Mouse (Mus musculus) regulatory T cell (primary cell): Measurements from ENCODE around the gene Fbxl17.

Experiments
- in situ Hi-C: fragments of 300-600 bp; cut with MboI, MseI; formaldehyde crosslinking; loops from one replicate; pipeline ENCODE4 v1.15.1; 2025; ENCODE audit warnings: high pct_unique_total_duplicates

Gene Fbxl17

DNA sequence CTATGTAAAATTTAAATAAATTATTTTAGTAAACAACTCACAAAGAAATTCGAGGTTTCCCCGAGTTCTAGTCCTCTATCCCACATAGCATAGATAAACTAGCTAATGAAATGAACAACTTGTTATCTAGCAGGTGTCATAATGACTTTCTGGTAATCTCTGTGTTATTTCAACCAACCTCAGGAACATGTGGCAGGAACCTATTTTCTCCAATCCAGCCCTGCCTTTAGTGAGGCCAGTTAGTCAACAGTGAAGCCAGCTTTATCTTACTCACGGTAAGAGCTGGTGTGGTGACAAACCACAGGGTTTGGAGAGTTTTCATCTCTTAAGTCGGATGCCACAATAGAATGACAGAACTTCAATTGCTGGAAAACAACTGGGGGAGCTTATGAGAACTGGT lies 215.7 kb downstream of the Fbxl17 start:
- in situ Hi-C loops: no loop called here

DNA sequence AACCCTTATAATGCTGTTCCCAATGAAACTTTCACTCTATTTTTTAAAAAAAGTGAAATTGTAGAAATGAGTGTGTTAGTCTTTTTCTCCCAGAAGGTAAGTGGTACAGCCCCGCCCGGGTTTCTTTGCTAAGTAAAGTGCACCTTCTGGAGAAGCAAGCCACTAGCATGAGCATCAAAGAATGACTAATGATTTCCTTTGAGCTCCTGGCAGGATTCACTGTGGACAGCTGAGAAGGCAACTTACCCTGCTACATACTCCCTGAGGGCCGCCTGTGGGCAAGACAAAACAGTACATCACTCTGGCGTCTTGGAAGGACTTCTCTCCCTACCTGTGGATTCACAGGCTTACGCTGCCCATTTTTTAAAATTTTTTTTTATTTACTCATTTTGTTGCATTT lies 217.8 kb downstream of the Fbxl17 start:
- in situ Hi-C loops: no loop called here

DNA sequence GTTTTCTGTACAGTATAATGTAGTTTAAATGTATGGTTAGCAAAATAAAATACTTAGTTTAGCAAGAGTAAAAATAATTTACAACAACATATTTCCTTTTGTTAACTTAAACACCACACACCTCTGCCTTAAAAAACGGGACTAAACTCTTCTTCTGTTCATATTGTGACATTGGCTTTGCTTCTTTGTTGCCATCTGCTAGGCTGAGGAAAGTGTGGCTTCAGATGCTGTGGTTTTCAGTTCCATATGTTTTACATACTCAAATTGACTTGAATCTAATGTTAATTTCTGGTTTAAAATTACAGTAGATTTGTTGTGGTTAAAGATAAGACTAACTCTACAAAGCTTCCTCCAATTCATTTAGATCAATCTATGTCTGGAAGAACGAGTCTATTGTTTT lies 218.8 kb downstream of the Fbxl17 start:
- in situ Hi-C loops: no loop called here

DNA sequence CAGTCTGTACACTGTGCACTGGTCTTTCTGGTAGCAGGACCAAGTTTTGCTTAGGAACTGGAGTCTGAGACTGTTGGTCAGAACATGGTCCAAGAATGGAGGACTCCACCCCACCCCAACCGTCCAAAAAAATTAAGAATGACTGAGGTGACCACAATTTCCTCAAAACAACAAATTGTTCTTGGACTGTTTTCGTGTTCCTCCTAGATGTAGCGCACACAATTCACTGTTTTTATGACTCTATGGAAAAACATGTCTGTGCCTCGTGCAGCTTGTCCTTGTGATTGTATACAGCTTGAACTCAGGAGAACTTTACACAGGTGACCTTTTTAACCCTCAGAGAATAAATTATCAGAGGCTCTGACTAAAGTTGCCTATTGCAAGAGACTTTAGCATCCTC lies 220.7 kb downstream of the Fbxl17 start:
- in situ Hi-C loops: no loop called here

DNA sequence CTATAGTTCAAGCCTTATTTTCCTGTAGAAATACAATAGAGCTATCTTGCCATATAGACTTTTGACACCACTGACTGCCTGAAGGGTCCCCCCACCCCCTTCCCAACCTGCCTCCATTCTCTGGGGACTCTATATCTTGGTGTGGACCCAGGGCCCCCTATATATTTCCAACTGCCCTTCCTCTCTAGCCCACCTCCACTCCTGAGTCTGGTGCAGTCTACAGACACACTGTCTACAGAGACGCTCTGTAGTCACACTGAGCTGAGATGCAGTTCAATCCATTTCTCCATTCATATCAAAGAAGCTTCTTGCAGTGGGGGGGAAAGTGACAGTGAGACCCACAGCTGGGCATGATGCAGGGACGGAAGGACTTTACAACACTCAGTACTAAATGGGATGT lies 226.5 kb downstream of the Fbxl17 start:
- in situ Hi-C loops: no loop called here

DNA sequence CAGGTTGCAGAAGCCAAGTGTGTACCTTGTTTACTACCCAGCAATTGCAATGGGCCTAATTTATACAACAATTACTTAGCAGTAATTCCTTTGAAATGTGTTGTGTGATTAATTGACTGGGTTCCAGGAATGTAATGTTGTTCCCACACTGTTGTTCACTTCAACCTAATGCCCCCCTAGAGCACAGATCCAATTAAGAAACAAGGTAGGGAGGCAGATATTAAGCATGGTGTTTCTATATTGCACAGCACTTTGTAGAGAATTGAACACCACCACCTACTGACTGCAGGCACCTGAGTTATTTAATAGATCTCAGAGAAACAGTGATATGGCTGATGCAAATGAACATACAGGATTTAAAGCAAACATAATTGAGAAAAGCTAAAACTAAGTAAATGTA lies 226.9 kb downstream of the Fbxl17 start:
- in situ Hi-C loops: no loop called here

DNA sequence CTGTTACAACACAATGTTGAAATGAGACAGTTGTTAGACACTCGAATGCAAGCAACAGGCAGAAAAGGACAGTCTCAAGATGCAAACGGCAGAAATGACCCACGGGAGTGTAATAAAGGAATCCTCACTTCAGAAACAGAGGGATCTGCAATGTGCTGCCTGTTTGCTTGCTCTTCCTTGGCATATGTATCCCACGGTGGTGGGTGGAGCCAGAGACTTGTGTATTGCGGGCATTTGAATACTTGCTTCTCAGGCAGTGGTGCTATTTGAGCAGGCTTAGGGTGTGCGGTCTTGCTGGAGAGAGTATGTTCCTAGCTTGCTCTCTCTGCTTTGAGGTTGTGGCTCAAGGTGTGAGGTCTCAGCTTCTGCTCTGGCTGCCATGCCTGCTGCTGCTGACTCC lies 228.8 kb downstream of the Fbxl17 start:
- in situ Hi-C loops: no loop called here

DNA sequence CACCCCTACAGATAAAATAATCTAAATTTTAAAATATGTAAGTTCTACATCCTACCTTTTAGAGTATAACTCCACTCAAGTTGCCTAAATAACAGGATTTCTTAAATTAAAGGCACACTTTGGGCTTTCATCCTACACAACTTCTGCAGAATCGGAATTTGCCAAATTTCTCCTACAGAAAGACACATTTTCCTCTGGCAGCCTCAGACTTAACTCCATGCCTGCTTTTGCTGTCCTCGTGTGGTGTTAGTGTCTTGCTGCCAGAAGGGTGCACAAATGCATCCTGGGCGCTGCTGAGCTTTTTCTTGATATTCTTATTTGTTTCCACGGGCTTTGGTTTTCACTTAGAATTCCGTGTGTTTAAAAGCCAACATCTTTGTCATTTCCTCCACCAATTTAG lies 229.3 kb downstream of the Fbxl17 start:
- in situ Hi-C loops: no loop called here

DNA sequence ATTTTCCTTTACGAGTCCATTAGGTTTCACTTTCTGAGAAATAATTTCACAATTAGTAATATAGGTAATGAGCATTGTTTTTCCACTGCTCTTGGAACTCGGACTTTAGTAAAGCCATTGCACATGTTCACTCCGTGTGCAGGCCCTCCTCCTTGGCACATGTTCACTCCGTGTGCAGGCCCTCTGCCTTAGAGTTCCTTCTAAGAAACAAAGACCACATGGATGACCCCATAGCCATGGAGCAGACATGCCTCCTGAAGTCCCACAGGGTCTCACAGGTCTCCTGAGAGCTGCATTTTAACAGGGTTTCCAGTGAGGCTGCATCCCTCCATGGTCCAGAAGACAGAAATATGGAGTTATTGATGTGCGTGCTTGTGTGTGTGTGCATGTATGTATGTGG lies 237.1 kb downstream of the Fbxl17 start:
- in situ Hi-C loops: no loop called here

DNA sequence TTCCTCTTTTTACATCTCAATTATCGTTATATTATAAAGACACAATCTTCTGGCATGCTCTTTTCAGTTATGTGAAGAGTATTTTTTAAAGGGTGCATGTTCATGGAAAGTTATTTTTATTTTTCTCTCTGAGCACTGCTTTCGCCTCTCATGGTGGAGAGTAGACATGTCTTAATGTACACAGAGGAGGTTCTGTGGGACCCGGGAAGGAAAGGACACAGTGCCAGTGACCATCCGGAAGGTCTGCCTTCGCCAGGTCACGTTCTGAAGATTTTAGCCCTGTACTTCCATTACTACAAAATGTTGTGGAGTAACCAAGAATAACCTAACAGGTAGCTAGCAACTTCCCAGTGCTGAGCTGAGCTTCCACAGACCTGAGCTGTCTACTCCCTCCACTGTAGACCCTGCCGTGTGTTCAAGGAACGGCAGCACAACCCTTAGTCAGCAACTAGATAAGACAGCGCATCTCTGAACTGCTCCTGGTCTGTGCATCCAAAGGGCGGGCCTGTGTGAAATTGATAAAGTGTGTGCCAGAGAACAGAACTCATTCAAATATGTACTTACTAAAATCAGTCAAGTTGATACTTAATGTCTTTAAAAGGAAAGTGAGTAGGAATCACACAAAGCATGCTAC lies 238.2 kb downstream of the Fbxl17 start:
- in situ Hi-C loops: no loop called here

DNA sequence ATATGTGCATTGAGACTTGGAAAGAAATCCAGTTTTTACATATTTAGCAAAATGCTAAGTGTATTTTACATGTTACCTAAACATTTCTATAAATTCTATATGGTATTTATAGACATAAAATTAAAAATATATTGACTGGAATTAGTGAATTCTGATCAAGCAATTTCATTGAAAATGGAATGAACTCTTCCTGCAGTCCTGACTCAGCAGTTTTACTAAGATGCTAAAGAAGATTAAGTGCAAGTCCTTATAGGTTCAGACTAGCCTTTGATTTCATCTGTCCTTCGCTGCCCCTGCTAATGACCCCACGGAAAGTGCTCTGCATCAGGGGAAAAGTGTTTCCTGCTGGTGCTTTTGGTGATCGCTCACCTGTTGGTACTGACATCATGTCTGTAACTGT lies 240.7 kb downstream of the Fbxl17 start:
- in situ Hi-C loops: no loop called here

DNA sequence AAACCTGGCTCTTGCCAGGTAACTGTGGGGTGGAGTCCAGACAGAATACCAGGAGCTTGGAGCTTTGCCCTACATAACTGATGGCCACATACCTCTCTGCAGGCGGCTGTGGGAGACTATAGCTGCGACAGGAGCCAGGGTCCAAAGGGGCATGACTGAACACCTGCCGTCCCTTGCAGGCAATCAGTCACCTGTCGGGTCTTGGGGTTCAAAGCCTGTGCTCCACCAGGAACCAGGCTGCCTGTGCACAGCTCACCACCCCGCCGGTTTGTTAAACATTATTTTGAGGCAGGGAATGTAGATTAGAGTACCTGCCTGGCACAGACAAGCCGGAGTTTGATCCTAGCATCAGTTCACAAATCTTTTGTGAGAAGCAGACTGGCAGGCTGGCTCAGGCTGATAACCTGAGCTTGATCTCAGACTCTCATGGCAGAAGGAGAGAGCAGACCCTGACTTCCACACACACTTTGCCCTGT lies 253.6 kb downstream of the Fbxl17 start:
- in situ Hi-C loops: no loop called here

DNA sequence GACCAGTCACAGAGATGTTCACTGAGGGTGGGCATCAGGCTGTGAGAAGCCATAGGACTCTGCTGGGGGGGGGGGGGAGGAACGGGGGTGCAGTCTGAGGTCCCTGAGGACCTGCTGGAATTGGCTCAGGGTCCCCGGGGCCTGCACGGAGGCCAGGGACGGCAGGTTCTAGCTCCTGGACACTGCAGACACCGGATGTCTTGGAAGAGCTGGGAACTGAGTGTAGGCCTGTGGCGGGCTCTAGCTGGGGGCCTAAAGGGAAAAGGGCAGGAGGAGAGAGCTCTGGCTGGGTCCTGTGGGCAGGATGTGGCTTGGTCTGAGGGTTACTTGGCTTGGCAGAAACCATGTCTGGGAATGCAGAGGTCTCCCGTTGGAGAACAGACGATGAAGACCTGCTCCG lies 254.3 kb downstream of the Fbxl17 start:
- in situ Hi-C loops: no loop called here

DNA sequence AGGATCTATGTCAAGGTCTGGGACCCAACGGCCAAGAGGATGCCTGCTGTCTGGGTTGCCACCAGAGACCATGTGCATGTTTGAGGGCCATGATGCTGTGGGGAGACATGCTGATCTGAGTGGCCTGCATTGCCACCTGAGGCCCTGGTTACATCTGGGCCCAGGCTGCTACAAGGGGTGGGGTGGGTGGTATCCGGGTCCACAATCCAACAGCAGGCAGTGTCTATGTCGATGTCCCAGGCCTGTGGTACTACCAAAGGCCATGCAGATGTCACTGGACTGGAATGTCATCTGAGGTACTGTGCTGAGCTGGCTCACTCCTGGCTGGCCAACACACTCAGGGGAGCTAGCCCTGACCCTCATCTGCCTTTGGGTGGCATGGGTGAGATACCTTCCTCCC lies 257.1 kb downstream of the Fbxl17 start:
- in situ Hi-C loops: no loop called here

DNA sequence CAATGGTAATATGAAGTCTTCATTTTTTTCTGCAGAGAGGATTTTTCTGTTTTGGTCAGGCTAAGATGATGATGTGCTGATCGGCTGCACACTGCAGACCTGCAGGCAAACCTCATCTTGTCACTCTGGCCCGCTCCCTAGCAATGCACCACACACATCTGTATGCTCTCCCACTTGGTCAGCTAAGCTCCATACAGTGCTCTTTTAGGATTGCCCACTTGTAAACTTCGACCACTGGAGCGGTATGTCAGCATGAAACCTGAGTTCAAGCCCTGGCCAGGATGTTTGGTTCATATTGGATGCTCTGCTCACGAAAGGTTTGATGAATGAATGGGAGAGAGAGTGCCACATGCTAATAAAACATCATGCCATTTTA lies 259.1 kb downstream of the Fbxl17 start:
- in situ Hi-C loops: no loop called here

DNA sequence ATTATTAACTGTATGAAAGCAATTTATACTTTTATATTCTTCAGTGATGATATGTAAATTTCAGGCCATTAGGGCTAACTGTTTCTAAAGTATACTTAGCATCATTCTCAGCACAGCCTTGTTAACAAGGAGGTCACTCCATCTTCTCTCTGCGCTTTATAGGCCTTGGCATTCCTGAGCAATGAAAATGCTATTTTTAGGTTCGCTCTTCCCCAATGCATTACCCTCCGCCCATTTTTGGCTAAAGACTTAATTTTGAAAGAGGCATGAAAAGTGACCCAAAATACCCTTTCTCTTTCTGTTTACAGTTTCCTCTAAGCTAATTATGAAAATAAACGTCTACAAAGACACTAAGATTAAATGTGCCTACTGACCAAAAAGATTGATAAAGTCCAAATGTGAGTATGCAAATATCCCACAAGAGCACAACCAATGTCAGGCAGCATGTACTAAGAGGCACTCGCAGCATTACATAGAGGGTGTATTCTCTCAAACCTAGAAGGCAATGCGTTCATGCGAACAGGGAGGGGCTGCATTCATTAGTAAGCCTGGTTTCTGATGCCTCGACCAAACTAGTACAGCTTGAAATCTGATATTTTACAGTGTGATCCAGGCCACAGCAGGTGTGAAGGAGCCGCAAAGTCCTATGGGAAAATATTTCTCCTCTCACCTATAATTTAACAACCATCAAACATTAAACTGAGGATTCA lies 259.6 kb downstream of the Fbxl17 start:
- in situ Hi-C loops: no loop called here

DNA sequence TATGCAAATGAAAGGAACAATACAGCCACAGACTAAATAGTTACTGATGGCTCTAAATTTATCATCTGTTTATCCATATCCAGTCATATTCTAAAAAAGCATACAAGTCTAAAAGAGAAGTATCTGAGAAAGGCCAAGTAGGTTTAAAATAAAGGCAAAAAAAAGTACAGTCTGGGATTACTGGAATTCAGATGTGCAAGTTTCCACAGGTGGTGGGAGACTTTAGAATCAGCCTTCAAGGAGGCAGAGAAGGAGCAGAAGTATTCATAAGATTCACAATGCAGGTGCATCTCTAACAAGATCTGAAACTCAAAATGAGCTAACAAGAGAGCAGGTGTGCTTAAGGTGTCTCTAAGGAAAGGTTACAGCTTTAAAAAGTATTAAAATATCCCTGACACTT lies 263.0 kb downstream of the Fbxl17 start:
- in situ Hi-C loops: no loop called here

DNA sequence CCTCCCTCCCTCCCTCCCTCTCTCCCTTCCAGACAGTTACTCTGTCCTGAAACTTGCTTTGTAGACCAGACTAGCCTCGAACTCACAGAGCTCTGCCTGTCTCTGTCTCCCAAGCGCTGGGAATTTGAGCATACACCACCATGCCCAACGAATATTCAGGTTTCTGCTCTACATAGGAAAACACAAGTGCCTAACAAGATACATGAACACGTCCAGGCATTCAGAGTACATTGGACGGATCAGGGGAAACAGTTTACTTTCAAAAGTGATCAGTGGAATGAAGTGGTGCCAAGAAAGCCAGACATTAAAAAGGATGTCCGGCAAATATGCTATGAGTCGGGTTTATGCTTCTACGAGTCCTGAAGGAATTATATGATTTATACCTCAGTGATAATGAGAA lies 263.6 kb downstream of the Fbxl17 start:
- in situ Hi-C loops: no loop called here

DNA sequence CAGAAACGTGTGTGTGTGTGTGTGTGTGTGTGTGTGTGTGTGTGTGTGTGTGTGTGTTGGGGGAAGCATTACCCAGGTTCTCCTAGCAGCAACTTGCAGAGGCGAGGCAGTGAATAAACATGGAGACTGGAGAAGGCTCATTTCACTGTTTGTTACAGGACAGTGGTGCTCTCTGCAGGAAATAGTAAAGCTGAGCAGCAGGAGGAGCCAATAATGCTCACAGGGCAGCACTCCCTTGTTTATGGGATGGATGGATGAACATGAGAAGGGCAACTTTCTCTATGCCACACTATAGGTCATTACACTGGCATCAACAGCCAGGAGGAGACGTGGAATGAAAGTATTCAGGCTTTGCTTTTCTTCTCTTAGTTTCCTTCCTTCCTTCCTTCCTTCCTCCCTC lies 264.0 kb downstream of the Fbxl17 start:
- in situ Hi-C loops: no loop called here

DNA sequence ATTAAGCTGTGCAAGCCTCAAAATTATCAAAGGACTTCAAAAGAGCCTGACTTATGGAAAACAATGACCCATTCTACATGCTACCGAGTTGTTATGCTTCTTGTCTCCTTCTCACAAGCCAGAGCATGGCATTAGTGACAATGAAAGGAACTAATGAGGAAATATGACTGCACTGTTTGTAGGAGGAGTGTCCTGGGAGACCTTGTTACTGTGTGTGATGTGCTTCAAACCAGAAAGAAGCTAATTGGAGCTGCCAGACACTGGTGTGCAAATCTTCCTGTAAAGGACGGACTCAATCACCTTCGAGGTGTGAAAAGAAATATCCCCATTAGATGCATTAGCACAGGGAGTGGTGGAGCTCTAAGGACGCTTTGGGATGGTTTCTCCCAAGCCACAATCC lies 270.7 kb downstream of the Fbxl17 start:
- in situ Hi-C loops: no loop called here

DNA sequence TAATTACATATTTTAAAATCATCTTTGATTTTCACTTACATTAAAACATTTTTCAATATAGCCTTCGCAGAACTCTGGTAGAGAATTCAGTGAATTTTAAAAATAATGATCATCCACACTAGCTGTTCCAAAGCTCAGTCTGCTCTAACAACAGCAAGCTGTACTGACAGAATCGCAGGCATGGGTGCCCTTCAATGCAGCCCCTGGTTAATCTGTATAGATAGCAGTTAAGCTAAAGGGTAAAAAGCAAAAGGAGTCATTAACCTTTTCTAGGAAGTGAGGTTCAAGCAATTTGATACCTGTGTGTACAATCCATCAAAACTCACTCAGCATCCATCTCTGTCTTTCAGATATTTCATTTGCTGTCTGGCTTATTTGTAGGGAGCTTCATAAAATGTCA lies 273.4 kb downstream of the Fbxl17 start:
- in situ Hi-C loops: no loop called here

DNA sequence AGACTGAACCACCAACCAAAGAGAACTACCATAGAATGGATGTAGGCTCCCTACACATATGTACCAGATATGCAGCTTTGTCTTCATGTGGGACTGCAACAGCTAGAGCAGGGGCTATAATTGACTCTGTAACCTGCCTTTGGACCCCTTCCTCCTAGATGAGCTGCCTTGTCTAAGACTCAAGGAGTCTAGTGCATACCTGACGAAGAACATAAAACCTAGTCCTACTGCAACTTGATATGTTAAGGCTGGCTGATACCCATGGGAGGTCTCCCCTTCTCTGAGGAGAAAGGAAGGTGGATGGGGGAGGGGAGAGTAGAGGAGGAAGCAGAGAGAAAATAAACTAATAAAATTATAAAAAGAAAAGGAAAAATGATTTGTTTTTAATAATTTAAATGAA lies 273.9 kb downstream of the Fbxl17 start:
- in situ Hi-C loops: no loop called here

DNA sequence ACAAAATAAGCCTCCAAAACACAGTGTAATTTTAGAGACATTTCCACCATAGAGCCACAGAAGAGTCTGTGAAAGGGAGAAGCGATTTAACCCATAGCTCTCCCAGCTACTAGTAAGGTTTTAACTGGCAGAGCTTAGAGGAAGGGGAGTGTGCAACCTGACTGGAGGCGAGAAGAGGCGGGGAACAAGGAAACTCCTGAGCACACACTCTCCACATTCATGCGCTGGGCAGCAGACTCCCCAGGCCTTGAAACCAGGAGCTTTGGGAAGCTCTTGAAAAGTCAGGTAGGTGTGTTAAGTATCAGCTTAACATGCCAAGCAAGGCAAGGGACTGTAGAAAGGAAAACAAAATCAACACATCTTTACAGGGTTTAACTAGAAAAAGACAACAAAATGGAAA lies 276.1 kb downstream of the Fbxl17 start:
- in situ Hi-C loops: no loop called here

DNA sequence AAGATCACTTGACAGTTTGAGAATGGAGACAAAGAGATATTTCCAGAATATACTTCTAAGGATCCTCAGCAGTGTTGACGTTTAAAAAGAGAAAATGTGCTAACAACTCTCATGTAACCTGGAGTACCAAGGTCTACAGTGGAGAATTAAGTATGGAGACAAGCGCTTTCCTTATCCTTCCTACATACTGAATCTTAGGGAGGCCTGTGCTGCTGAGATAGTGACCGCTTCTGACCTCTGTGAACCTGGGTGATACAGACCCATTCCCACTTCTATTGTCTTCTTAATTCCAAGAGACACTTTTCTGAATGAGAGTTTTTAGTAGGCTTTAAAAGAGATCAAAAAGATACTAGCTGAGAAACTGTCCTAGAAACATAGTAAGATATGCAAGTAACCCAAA lies 278.2 kb downstream of the Fbxl17 start:
- in situ Hi-C loops: no loop called here
